Mouse (Mus musculus) telencephalon, adult 2 months (tissue): Measurements from ENCODE around the gene Nol3.
A peak's percentile ranks its signal among the peaks of the same experiment; 100 is the strongest.

Experiments used
- DNase-seq: peaks from one replicate; pipeline ENCODE4 v3.0.0-alpha.2; 2011; ENCODE audit warnings: low read depth, low spot score

The Nol3 gene

GRCm38 (mm10) chr8:105306146-105306691, 30.3 kb downstream of the Nol3 start:
- no peak for DNase-seq

GRCm38 (mm10) chr8:105307670-105308069, 31.7 kb downstream of the Nol3 start:
- DNase-seq, result no peak

DNA sequence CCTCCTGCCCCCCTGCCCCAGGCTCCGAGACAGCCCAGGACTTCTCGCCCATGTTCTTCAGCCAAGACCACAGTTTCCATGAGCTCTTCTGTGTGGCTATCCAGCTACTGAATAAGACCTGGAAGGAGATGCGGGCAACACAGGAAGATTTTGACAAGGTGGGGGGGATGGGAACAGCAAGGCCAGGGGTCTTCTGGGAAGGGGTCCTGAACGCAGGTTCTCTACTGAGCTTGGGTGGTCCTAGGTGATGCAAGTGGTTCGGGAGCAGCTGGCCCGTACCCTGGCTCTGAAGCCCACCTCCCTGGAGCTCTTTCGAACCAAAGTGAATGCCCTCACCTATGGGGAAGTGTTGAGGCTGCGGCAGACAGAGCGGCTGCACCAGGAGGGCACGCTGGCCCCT, 32.5 kb downstream of the Nol3 start:
- DNase-seq, result no peak

- DNase-seq, result no peak
These were observed 33.4 kb downstream of the Nol3 start for GRCm38 (mm10) chr8:105309142-105309847.

DNA sequence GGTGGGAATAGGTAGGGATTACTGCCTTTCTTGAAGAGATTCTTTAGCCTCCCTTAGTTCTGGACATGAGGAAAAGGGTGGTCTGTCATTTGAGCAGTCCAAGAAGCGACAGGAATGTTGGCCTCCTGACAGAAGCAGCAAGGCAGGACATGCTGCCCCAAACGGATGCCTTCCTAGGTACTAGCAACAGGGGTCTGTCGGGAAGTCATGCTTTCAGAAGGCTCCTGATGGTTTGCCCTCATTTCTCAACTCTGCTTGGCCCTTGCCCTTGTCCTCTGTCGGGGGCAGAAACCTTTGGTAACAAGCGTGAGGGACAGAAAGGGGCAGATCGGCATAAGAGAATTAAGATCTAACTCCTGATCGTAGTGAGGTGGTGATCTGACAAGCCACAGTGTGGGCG, 34.2 kb downstream of the Nol3 start:
- DNase-seq, result no peak

- no peak for DNase-seq
These were observed 35.8 kb downstream of the Nol3 start for GRCm38 (mm10) chr8:105311718-105312117.

DNA sequence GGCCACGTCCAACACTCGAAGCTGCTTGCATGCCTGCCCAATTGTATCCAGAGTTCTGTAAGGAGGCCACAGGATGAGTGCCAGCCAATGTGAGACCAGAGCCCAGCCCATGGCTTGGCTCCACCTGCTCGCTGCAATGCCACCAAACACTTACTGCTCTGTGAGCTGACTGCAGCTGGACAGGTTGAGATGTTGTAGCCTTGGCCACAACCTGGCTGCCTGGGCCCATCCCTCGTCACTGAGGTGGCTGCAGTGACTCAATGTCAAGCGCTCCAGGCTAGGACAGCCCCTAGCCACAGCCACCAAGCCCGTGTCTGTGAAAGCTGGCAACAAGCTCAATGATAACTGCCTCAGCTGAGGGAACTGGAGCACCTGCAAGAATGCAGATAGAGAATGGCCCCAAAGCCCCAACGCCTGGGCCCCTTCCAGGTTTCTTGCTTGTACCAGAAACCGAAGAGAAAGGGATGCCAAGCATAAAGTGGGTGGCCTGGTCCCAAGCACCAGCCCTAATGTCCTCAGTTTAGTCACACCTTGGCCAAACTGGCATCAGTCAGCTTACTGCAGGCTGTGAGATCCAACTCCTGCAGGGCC, 37.0 kb downstream of the Nol3 start:
- no peak for DNase-seq

DNA sequence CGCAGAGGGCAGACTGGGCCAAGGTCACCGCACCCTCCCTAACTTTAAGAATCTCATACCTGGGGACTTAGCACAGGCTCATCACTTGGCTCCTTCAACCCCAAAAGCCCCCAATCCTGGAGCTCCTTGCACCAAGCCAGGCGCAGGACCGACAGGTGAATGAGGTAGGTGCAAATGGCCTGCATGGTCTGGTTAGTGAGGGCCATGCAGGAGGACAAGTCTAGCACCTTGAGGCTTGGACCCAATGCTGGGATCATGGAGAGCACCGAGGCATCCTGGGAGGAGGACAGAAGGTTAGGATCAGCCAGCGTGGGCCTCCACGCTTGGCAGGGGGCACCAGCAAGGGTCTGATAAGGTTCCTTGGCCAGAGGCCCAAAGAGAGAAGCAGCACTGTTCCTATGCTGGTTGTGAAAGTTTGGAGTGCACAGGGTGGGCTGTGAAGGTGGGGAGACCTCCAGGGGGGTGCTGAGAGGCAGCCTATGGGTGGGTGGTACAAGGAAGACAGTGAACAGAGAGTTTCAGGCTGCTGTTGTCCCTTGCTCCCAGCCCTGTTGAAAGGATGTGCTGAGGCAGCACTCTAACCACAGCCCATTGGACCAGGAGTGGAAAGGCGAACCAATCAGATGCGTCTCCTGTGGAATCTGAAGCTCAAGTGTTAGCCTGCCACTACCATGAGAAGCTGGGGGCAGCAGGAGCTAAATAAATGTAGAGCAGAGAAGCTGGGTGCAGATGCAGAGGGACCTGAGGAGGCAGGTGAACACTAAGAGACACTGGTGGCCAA, 37.9 kb downstream of the Nol3 start:
- DNase-seq, result no peak

DNA sequence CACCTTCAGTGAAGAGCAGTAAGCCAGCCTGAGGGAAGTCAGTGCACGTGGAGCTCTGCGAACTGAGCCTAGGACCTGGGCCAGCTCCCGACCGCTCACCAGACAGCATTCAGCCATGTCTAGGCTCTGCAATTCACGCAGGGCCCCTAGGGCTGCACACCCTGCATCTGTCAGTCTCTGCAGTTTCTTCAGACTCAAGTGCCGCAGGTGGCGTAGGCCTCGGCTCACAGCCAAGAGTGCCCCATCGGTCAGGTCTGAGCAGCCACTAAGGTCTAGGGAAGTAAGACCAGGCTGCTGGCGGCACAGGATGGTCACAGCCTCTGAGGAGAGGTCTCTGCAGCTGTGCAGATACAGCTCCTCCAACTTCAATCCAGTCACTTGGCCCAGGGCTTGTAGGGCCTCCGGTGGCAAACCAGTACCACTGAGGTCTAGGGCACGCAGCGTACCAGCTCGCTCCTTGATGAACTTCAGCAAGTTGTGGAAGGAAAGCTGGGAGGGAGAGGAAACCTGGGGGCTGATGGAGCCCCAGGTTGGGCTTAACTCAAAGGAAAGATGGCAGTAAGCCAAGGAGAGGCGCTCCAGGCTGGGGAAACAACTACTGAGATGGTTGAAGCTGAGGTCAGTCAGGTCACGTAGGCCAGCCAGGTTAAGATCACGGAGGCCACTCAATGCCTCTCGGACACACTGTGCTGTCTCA, 39.3 kb downstream of the Nol3 start:
- DNase-seq, result no peak

DNA sequence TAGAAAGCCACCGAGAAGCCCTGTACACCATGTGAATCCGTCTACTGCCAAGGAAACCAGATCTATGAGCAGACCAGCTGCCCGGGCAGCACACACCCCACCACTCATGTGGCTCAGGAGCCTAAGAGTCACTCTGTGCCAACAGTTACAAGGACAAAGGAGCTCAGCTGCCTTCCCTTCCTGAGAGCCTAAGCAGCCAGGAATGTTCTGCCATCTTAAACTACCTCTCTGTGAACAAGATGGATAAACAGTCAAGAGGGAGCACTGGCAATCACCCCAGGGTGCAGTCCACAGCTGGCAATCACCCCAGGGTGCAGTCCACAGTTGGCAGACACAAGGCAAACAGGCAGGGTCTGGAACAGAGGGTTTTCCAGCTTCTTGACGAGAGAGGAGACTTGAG, 42.0 kb downstream of the Nol3 start:
- no peak for DNase-seq

DNA sequence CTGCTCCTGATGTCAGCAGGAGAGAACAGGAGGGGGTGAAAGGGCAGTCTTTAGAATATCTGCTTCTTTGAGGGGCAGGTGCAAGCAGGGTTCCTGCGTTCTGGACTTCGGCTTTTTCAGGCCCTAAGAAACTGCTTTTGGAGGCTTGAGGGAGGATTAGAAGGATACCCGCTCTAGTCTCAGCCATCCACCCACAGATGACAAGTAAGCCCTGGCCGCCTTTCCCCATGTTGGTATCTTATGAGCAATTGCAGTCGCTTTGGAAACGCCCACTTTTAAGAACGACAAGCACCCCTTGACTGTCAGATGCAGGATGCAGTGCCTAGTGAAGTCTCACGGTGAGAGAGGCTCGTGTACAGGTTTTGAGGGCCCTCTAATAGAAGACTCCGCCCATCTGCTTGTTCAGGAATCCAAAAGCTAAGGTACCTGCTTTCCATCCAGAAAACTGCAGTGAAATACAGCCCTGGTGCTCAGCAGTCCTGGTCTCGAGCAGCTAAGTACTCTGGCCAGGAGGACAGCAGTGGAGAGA, 42.8 kb downstream of the Nol3 start:
- DNase-seq, result no peak

DNA sequence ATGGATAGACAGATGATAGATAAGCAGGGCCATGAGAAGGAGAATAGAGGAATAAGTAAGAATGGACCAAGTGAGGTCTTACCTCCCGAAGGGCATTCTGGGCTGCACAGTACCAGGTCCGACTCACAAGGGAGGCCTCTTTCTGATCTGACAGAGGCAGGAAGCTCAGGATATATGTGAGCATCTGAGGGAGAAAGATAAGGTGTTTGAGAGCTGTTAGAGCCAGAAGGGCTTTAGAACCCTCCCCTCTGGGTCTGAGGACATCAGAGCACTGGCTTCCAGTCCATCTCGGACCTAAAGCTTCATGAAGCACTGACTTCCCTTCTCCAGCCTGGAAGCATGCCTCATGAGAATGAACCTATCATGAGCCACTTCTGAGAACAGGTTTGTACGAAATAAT, 47.2 kb downstream of the Nol3 start:
- DNase-seq, result no peak

DNA sequence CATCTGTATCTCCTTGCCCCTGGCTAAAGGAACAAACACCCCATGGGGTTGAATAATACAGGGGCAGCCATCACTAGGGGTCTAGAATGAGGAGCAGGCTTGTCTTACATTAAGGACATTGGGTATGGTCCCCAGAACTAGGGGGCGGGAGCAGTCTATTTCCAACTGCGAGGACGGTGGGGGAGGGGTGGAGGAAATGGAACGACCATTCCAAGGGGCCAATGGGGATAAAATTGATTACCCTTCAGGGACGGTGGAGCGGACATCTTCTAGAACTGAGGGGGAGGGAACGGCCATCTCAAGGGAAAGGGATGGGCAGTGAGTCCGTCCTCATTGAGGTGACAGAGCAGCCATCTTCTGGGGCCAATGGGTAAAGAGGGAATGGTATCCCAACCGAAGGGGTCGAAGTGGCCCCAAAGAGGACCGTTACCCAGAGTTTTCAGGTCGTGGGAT, 49.7 kb downstream of the Nol3 start:
- no peak for DNase-seq

DNA sequence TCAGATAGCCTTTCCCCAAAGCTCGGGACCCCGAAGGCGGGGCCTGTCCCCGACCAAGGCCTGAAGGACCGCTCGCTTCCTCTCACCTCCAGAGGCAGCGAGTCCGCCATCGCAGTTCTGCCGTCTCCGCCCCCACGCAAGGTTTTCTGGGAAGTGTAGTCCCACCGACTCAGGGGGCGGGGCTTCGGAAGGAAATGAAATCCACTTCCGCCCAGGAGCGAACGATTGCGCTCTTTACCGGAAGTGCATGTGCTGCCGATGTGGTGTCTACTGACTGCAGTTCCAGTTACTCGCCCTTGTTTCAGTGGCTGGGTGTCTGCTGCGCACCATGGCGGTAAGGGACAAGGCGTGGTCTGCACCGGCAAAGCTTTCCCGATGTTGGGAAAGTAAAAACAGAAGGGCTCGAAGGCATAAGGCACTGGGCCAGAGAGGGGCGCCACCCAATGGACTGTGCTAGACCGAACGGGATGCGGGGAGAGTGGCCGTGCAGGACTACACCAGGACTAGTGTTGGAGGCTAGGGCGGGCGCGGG, 50.3 kb downstream of the Nol3 start, which contains the start of the genes Lrrc29 and Tmem208:
Gene Lrrc29, minus strand, starts transcription at position 138 of the 532 bp plus-strand sequence.
Gene Tmem208, plus strand, starts transcription at position 214 of the 532 bp plus-strand sequence.
- peak; percentile 95 for DNase-seq

GRCm38 (mm10) chr8:105326968-105327367, 51.0 kb downstream of the Nol3 start:
- DNase-seq, result no peak

- no peak for DNase-seq
These were observed 54.4 kb downstream of the Nol3 start for GRCm38 (mm10) chr8:105330325-105330724.

- no peak for DNase-seq
These were observed 55.5 kb downstream of the Nol3 start for GRCm38 (mm10) chr8:105331469-105331868.
